In genomic region chr1:181016532-181017131, GRCm38 (mm10) we compare ENCODE assay signal across 8 mouse cellular contexts. TPM values are rescaled to one million over a fixed set of nuclear protein-coding genes. Genes with fewer than 3 reads are reported as not detected.
A peak's percentile ranks its signal among the peaks of the same experiment; 100 is the strongest.
DNase-seq lines count a peak whose midpoint lies in the region; ATAC-seq and TF ChIP-seq lines count a peak whose summit lies in the region.

No protein-coding gene starts in this region.

- peak overlapping the region; percentile 94 for H3K4me2 ChIP-seq in heart, embryonic 14.5 days (ENCODE audit: low read length)
- peak overlapping the region; percentile 93 for H3K4me2 ChIP-seq in liver, embryonic 11.5 days
- peak overlapping the region; percentile 99 for H3K4me2 ChIP-seq in stomach, embryonic 15.5 days

- H3K4me3 ChIP-seq in bone marrow macrophage, adult 2 months (ENCODE audit: insufficient read depth, low read length) = peak overlapping the region; percentile 89
- peak overlapping the region; percentile 64 for H3K4me3 ChIP-seq in forebrain, embryonic 10.5 days
- H3K4me3 ChIP-seq in heart, embryonic 14.5 days (ENCODE audit: control insufficient read depth in 1 of 2, insufficient read depth in 1 of 2, low read depth in 1 of 2, low read length in 2 of 2) = peak overlapping the region; percentile 52 to 53
- peak overlapping the region; percentile 51 for H3K4me3 ChIP-seq in liver, embryonic 11.5 days (ENCODE audit: low read depth, low read length)
- peak overlapping the region; percentile 49 for H3K4me3 ChIP-seq in stomach, embryonic 15.5 days (replicated peaks)

- TF ChIP-seq POLR2A in bone marrow macrophage, adult 2 months (IDR thresholded peaks at IDR 0.05; ENCODE audit: borderline replicate concordance, low read depth, low read length) = no peak

- H3K4me1 ChIP-seq in bone marrow macrophage, adult 2 months (ENCODE audit: control insufficient read depth, insufficient read depth, low read length) = peaks cover 37% of the 10 kb centered on the region
- peaks cover 18% of the 10 kb centered on the region for H3K4me1 ChIP-seq in forebrain, embryonic 10.5 days
- peaks cover 11 to 14% of the 10 kb centered on the region in 2 experiments for H3K4me1 ChIP-seq in heart, embryonic 14.5 days (ENCODE audit: control insufficient read depth in 2 of 2, insufficient read depth in 2 of 2, low read length in 2 of 2)
- H3K4me1 ChIP-seq in liver, embryonic 11.5 days (replicated peaks; ENCODE audit: control insufficient read depth, insufficient read depth, low read length) = peaks cover 11% of the 10 kb centered on the region
- H3K4me1 ChIP-seq in stomach, embryonic 15.5 days = peaks cover 12% of the 10 kb centered on the region

- H3K9me3 ChIP-seq in forebrain, embryonic 10.5 days = no peaks in the 10 kb centered on the region
- H3K9me3 ChIP-seq in heart, embryonic 14.5 days (ENCODE audit: control insufficient read depth, low read length) = no peaks in the 10 kb centered on the region
- H3K9me3 ChIP-seq in liver, embryonic 11.5 days (ENCODE audit: control insufficient read depth, low read length) = no peaks in the 10 kb centered on the region
- no peaks in the 10 kb centered on the region for H3K9me3 ChIP-seq in stomach, embryonic 15.5 days

- WGBS in forebrain, embryonic 10.5 days = 9% methylated on average over 21 of the region's 21 CpGs
- under 1% methylated on average over 21 of the region's 21 CpGs for WGBS in heart, embryonic 14.5 days
- 7% methylated on average over 21 of the region's 21 CpGs for WGBS in liver, embryonic 11.5 days
- WGBS in stomach, embryonic 15.5 days = 3% methylated on average over 21 of the region's 21 CpGs

- H3K9ac ChIP-seq in heart, embryonic 14.5 days (ENCODE audit: low read length) = peak overlapping the region; percentile 70
- H3K9ac ChIP-seq in liver, embryonic 11.5 days (ENCODE audit: low read depth, low read length) = peak overlapping the region; percentile 34; the same call in 1 of the 2 replicates
- H3K9ac ChIP-seq in stomach, embryonic 15.5 days = peak overlapping the region; percentile 19; the same call in 1 of the 2 replicates

- no peak for TF ChIP-seq CTCF in bone marrow macrophage, adult 2 months (IDR thresholded peaks at IDR 0.05; ENCODE audit: low read depth, low read length)

- peak; percentile 66 for ATAC-seq in heart, embryonic 14.5 days (ENCODE audit: insufficient number of reproducible peaks, insufficient read depth, low FRiP score, low read depth)
- ATAC-seq in liver, embryonic 11.5 days (replicated peaks; ENCODE audit: low FRiP score) = peak; percentile 33; the same call in 1 of the 2 replicates
- ATAC-seq in stomach, embryonic 15.5 days (ENCODE audit: insufficient read depth, low FRiP score, low read depth) = peak; percentile 15; the same call in 1 of the 2 replicates

- peaks cover 47% of the 10 kb centered on the region for H3K27me3 ChIP-seq in forebrain, embryonic 10.5 days (ENCODE audit: poor library complexity, severe bottlenecking)
- no peaks in the 10 kb centered on the region for H3K27me3 ChIP-seq in heart, embryonic 14.5 days (ENCODE audit: control insufficient read depth, insufficient read depth, low read length)
- peaks cover 18% of the 10 kb centered on the region for H3K27me3 ChIP-seq in liver, embryonic 11.5 days (replicated peaks; ENCODE audit: control insufficient read depth, insufficient read depth, low read length)
- no peaks in the 10 kb centered on the region for H3K27me3 ChIP-seq in stomach, embryonic 15.5 days (replicated peaks)

- DNase-seq in 3134 (ENCODE audit: extremely low read depth, insufficient read length, low spot score) = peak; percentile 80
- peak; percentile 42 for DNase-seq in forebrain, embryonic 10.5 days (ENCODE audit: extremely low spot score, low spot score)
- peak; percentile 91 for DNase-seq in kidney, postnatal 10 days
- DNase-seq in liver, embryonic 11.5 days (ENCODE audit: low spot score) = peak; percentile 53
- DNase-seq in natural killer cell, adult 2 months (ENCODE audit: low spot score in 2 of 2) = peak; percentile 10 to 55

- no peaks in the 10 kb centered on the region for H3K36me3 ChIP-seq in forebrain, embryonic 10.5 days (replicated peaks)
- no peaks in the 10 kb centered on the region for H3K36me3 ChIP-seq in heart, embryonic 14.5 days (ENCODE audit: control insufficient read depth, insufficient read depth, low read length)
- H3K36me3 ChIP-seq in liver, embryonic 11.5 days (ENCODE audit: control insufficient read depth, insufficient read depth, low read length) = no peaks in the 10 kb centered on the region
- H3K36me3 ChIP-seq in stomach, embryonic 15.5 days = no peaks in the 10 kb centered on the region

- peak overlapping the region; percentile 91 for H3K27ac ChIP-seq in bone marrow macrophage, adult 2 months (ENCODE audit: insufficient read depth, low read depth, low read length)
- peak overlapping the region; percentile 58 for H3K27ac ChIP-seq in forebrain, embryonic 10.5 days
- H3K27ac ChIP-seq in heart, embryonic 14.5 days (replicated peaks in 1 of 2; ENCODE audit: control insufficient read depth in 1 of 2, insufficient read depth in 1 of 2, low read depth in 2 of 2, low read length in 2 of 2) = peak overlapping the region; percentile 71 to 83
- no peak overlapping the region for H3K27ac ChIP-seq in liver, embryonic 11.5 days (ENCODE audit: low read depth, low read length)
- peak overlapping the region; percentile 69 for H3K27ac ChIP-seq in stomach, embryonic 15.5 days

RNA-seq across cellular contexts. Expression of gene Ephx1, which starts 4.1 kb away (rescaled TPM):
- 40.7 and 45.8 TPM in 2 replicates for polyA plus RNA-seq in bone marrow macrophage, adult 2 months (2012; ENCODE audit: insufficient read depth, insufficient read length, missing spikeins)
- 0.47 and 0.77 TPM in 2 replicates for polyA plus RNA-seq in forebrain, embryonic 10.5 days (2016; fragmentation: Nextera tagmentation; extraction: Ambion mirVana)
- polyA plus RNA-seq in heart, embryonic 14.5 days (2014; fragmentation: Nextera tagmentation; extraction: Ambion mirVana) = 9.3 and 10.5 TPM in 2 replicates
- polyA plus RNA-seq in liver, embryonic 11.5 days (2014; fragmentation: Nextera tagmentation; extraction: Ambion mirVana) = 1.6 and 1.7 TPM in 2 replicates
- polyA plus RNA-seq in stomach, embryonic 15.5 days (2015; fragmentation: Nextera tagmentation; extraction: Ambion mirVana) = 9.5 and 10.5 TPM in 2 replicates

RNA-seq across cellular contexts. Expression of gene 9130409I23Rik, which starts 34.4 kb away (rescaled TPM):
- not detected in 2 replicates for polyA plus RNA-seq in bone marrow macrophage, adult 2 months (2012; ENCODE audit: insufficient read depth, insufficient read length, missing spikeins)
- not detected in 2 replicates for polyA plus RNA-seq in forebrain, embryonic 10.5 days (2016; fragmentation: Nextera tagmentation; extraction: Ambion mirVana)
- not detected in 2 replicates for polyA plus RNA-seq in heart, embryonic 14.5 days (2014; fragmentation: Nextera tagmentation; extraction: Ambion mirVana)
- polyA plus RNA-seq in liver, embryonic 11.5 days (2014; fragmentation: Nextera tagmentation; extraction: Ambion mirVana) = not detected in 2 replicates
- polyA plus RNA-seq in stomach, embryonic 15.5 days (2015; fragmentation: Nextera tagmentation; extraction: Ambion mirVana) = not detected in 2 replicates

Comparison
In these comparisons a context has a peak if more than half of its experiments do, and no peak if none do; other contexts are left out.
1. DNase-seq: peak in every context shown above with its lines; median percentile 91 in kidney, postnatal 10 days; 80 in 3134; 53 in liver, embryonic 11.5 days; 42 in forebrain, embryonic 10.5 days; 32 in natural killer cell, adult 2 months.
2. ATAC-seq: peak in every context shown above with its lines; median percentile 66 in heart, embryonic 14.5 days; 33 in liver, embryonic 11.5 days; 15 in stomach, embryonic 15.5 days.
3. H3K9ac ChIP-seq: peak in every context shown above with its lines; median percentile 70 in heart, embryonic 14.5 days; 34 in liver, embryonic 11.5 days; 19 in stomach, embryonic 15.5 days.